Mouse (Mus musculus) olfactory bulb, adult 2 months (tissue): ENCODE measurements around the gene Mcoln3.

Experiments used
- CTCF ChIP-seq: fragments of 200-500 bp; IDR thresholded peaks from 2 replicates; pipeline ENCODE4 v1.5.1; 2012; ENCODE audit warnings: low read depth, mild to moderate bottlenecking, low read length, moderate library complexity; ENCODE audit not compliant: insufficient read depth
- POLR2A ChIP-seq: fragments of 200-500 bp; IDR thresholded peaks from 2 replicates; pipeline ENCODE4 v1.6.1; 2012; ENCODE audit warnings: mild to moderate bottlenecking, low read depth, low read length, moderate library complexity; ENCODE audit not compliant: insufficient read depth

- TF ChIP-seq CTCF = peak; percentile 98
- no peak for TF ChIP-seq POLR2A
Measured at GRCm38 (mm10) chr3:146177748-146178582, 60.7 kb downstream of the Mcoln3 start.
